Comparison of ENCODE assay signal across 7 mouse cellular contexts in genomic region chr11:4894848-4895816, GRCm38 (mm10). TPM values are rescaled to one million over a fixed set of nuclear protein-coding genes. Genes with fewer than 3 reads are reported as not detected.
DNase-seq lines count a peak whose midpoint lies in the region; ATAC-seq lines count a peak whose summit lies in the region.

TSS of gene Thoc5 (plus strand) at chr11:4895320.

- H3K9me3 ChIP-seq in intestine, embryonic 16.5 days (ENCODE audit: control insufficient read depth, low read length) = no peaks in the 10 kb centered on the region
- H3K9me3 ChIP-seq in midbrain, embryonic 11.5 days (ENCODE audit: control insufficient read depth, low read length) = no peaks in the 10 kb centered on the region

- peak within 1 kb of the TSS; percentile 94 for H3K4me3 ChIP-seq in intestine, embryonic 16.5 days (ENCODE audit: low read length)
- peak within 1 kb of the TSS; percentile 82 for H3K4me3 ChIP-seq in midbrain, embryonic 11.5 days (ENCODE audit: low read depth, low read length)

- H3K9ac ChIP-seq in intestine, embryonic 16.5 days (ENCODE audit: low read depth, low read length) = peak within 1 kb of the TSS; percentile 87
- peak within 1 kb of the TSS; percentile 90 for H3K9ac ChIP-seq in midbrain, embryonic 11.5 days (ENCODE audit: low read length)

- peak within 1 kb of the TSS; percentile 74 for H3K27ac ChIP-seq in intestine, embryonic 16.5 days (ENCODE audit: low read length)
- peak within 1 kb of the TSS; percentile 36 for H3K27ac ChIP-seq in midbrain, embryonic 11.5 days (ENCODE audit: low read depth, low read length)

- H3K27me3 ChIP-seq in intestine, embryonic 16.5 days (replicated peaks; ENCODE audit: control insufficient read depth, insufficient read depth, low read length) = no peaks in the 10 kb centered on the region
- H3K27me3 ChIP-seq in midbrain, embryonic 11.5 days (ENCODE audit: control insufficient read depth, insufficient read depth, low read length) = no peaks in the 10 kb centered on the region

- H3K4me2 ChIP-seq in intestine, embryonic 16.5 days (ENCODE audit: low read depth, low read length) = peak within 1 kb of the TSS; percentile 91
- H3K4me2 ChIP-seq in midbrain, embryonic 11.5 days = peak within 1 kb of the TSS; percentile 85

- 2% methylated on average over 52 of the region's 52 CpGs for WGBS in intestine, embryonic 16.5 days
- WGBS in midbrain, embryonic 11.5 days = 3% methylated on average over 52 of the region's 52 CpGs

- intact Hi-C loops in left cerebral cortex, postnatal 36 days (cut with DNase I) = no loop called here

- H3K36me3 ChIP-seq in intestine, embryonic 16.5 days (ENCODE audit: control insufficient read depth, insufficient read depth, low read length) = peaks cover 7% of the 10 kb centered on the region
- peaks cover 5% of the 10 kb centered on the region; the same call in 1 of the 2 replicates for H3K36me3 ChIP-seq in midbrain, embryonic 11.5 days (ENCODE audit: control insufficient read depth, insufficient read depth, low read length)

- ATAC-seq in intestine, embryonic 16.5 days = peak; percentile 95
- peak; percentile 95 for ATAC-seq in midbrain, embryonic 11.5 days (ENCODE audit: low FRiP score)

- DNase-seq in adrenal gland, adult 2 months = peak; percentile 87
- DNase-seq in embryo, embryonic 11.5 days (ENCODE audit: low read depth, low spot score) = peak; percentile 75
- peak; percentile 44 to 76 for DNase-seq in gastrocnemius, postnatal 4 days (ENCODE audit: low spot score in 2 of 2)
- peak; percentile 86 to 88 for DNase-seq in left cerebral cortex, postnatal 36 days (ENCODE audit: low spot score in 2 of 2)
- DNase-seq in midbrain, embryonic 11.5 days (ENCODE audit: low spot score, missing footprints) = peak; percentile 97
- DNase-seq in skeletal muscle tissue, adult 2 months (ENCODE audit: low read depth, low spot score) = peak; percentile 72

- peaks cover 5% of the 10 kb centered on the region for H3K4me1 ChIP-seq in intestine, embryonic 16.5 days (ENCODE audit: control insufficient read depth, insufficient read depth, low read length)
- H3K4me1 ChIP-seq in midbrain, embryonic 11.5 days (ENCODE audit: control insufficient read depth, insufficient read depth, low read length) = peaks cover 6% of the 10 kb centered on the region

RNA-seq across cellular contexts. Expression of gene Thoc5, which starts in this region (rescaled TPM):
- 10 to 100 TPM; 32.3 to 34.1 TPM for total RNA-seq in adrenal gland, adult 2 months (2021)
- 8.8 TPM in 2 replicates for polyA plus RNA-seq in adrenal gland, adult 2 months (2012; rRNA removed)
- 10 to 100 TPM; 18.2 to 19.6 TPM for total RNA-seq in gastrocnemius, postnatal 4 days (2021)
- 30.3 and 32.7 TPM in 2 replicates for polyA plus RNA-seq in intestine, embryonic 16.5 days (2015; fragmentation: Nextera tagmentation; extraction: Ambion mirVana)
- total RNA-seq in left cerebral cortex, postnatal 36 days (2021) = 10 to 100 TPM; 35.7 to 45.4 TPM
- 61.2 and 65.5 TPM in 2 replicates for polyA plus RNA-seq in midbrain, embryonic 11.5 days (2014; fragmentation: Nextera tagmentation; extraction: Ambion mirVana)

Comparison
In these comparisons a context has a peak if more than half of its experiments do, and no peak if none do; other contexts are left out.
1. Peak in every context shown above with its lines: DNase-seq, ATAC-seq, H3K4me3 ChIP-seq and H3K27ac ChIP-seq.